Mouse (Mus musculus): Measurements from ENCODE around the gene Ttyh3. TPM values are rescaled to one million over a fixed set of nuclear protein-coding genes. Genes with fewer than 3 reads are reported as not detected.
"Not testable (repeated sequence)": the region's sequence is repeated elsewhere in the genome, so short reads cannot be mapped to it uniquely, and the experiment has no call there.

The Ttyh3 gene
- total and polyA plus RNA-seq, 3 experiments = 5.9 to 35.7 TPM; not detected in 1

- no peak overlapping the region for H3K27ac ChIP-seq (ENCODE audit: control insufficient read depth, low read depth, low read length)
- H3K27me3 ChIP-seq (ENCODE audit: control insufficient read depth in 1 of 2, insufficient read depth in 2 of 2, low read length in 2 of 2) = no peaks in the 10 kb centered on the region
- no peaks in the 10 kb centered on the region; a peak in 1 of 4 replicates for H3K36me3 ChIP-seq (ENCODE audit: control insufficient read depth in 1 of 2, insufficient read depth in 2 of 2, low read length in 2 of 2)
- H3K9me3 ChIP-seq (replicated peaks; ENCODE audit: insufficient read depth, low read length) = no peaks in the 10 kb centered on the region
- TF ChIP-seq MAZ (IDR thresholded peaks at IDR 0.05; ENCODE audit: low read depth, low read length) (no peak), ZKSCAN1 (IDR thresholded peaks at IDR 0.05; ENCODE audit: low read depth, low read length) (no peak), MAFK (IDR thresholded peaks at IDR 0.05; ENCODE audit: borderline replicate concordance, low read depth, low read length) (no peak), POLR2AphosphoS5 (IDR thresholded peaks at IDR 0.05; ENCODE audit: borderline replicate concordance, low read depth, low read length) (no peak), CTCF (IDR thresholded peaks at IDR 0.05 in 2 of 3, conservative IDR thresholded peaks at IDR 0.05 in 1 of 3; ENCODE audit: control insufficient read depth in 1 of 3, insufficient read depth in 1 of 3, low read depth in 2 of 3, low read length in 3 of 3, poor library complexity in 1 of 3, severe bottlenecking in 1 of 3) (no peak)
- no peaks in the 10 kb centered on the region for H3K79me2 ChIP-seq (ENCODE audit: control insufficient read depth, insufficient read depth, low read length, poor library complexity)
- H3K9ac ChIP-seq (ENCODE audit: control insufficient read depth, low read depth, low read length, poor library complexity, severe bottlenecking) = no peak overlapping the region
- H3K4me3 ChIP-seq (ENCODE audit: control insufficient read depth in 1 of 2, insufficient read depth in 1 of 2, low read depth in 2 of 2, low read length in 2 of 2) = no peak overlapping the region
- no peaks in the 10 kb centered on the region for H3K4me1 ChIP-seq (ENCODE audit: control insufficient read depth in 1 of 2, insufficient read depth in 2 of 2, low read length in 2 of 2)
- DNase-seq (ENCODE audit: low read depth, low spot score) = no peak
Measured at GRCm38 (mm10) chr5:140675079-140675478, 26.2 kb upstream of the Ttyh3 start.

DNA sequence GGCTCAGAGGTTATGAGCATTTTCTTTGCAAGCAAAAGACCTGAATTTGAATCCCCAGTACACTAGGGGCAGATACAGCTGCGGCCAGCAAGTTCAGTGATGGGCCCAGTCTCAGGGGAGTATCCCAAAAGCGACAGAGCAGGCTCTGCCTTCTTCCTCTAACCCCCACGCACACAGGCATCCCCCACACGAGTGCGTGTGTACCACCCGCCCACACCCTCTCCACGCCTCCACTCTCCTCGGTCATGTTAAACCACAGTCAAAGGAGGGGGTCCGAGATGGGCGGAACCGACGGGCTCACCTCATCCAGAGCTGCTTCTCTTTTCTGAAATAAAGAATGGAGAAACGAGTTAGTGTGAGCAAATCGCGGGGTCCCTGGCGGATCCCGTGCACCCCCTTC, 25.2 kb upstream of the Ttyh3 start:
- Histone ChIP-seq H3K9ac (ENCODE audit: control insufficient read depth, low read depth, low read length, poor library complexity, severe bottlenecking) (no peak overlapping the region), H3K27me3 (ENCODE audit: control insufficient read depth in 1 of 2, insufficient read depth in 2 of 2, low read length in 2 of 2) (no peaks in the 10 kb centered on the region), H3K27ac (ENCODE audit: control insufficient read depth, low read depth, low read length) (no peak overlapping the region), H3K9me3 (replicated peaks; ENCODE audit: insufficient read depth, low read length) (no peaks in the 10 kb centered on the region), H3K36me3 (ENCODE audit: control insufficient read depth in 1 of 2, insufficient read depth in 2 of 2, low read length in 2 of 2) (no peaks in the 10 kb centered on the region; a peak in 1 of 4 replicates), H3K79me2 (ENCODE audit: control insufficient read depth, insufficient read depth, low read length, poor library complexity) (no peaks in the 10 kb centered on the region), H3K4me1 (ENCODE audit: control insufficient read depth in 1 of 2, insufficient read depth in 2 of 2, low read length in 2 of 2) (no peaks in the 10 kb centered on the region), H3K4me3 (ENCODE audit: control insufficient read depth in 1 of 2, insufficient read depth in 1 of 2, low read depth in 2 of 2, low read length in 2 of 2) (no peak overlapping the region)
- DNase-seq (ENCODE audit: low read depth, low spot score) = no peak
- TF ChIP-seq EP300 (IDR thresholded peaks at IDR 0.05; ENCODE audit: low read depth in 1 of 2, low read length in 2 of 2) (no peak), KAT2A (conservative IDR thresholded peaks at IDR 0.05; ENCODE audit: low read depth, low read length) (no peak), MAFK (IDR thresholded peaks at IDR 0.05; ENCODE audit: borderline replicate concordance, low read depth, low read length) (no peak), TBP (IDR thresholded peaks at IDR 0.05; ENCODE audit: low read depth, low read length) (no peak), ELF1 (IDR thresholded peaks at IDR 0.05; ENCODE audit: low read depth, low read length) (no peak), POLR2A (IDR thresholded peaks at IDR 0.05; ENCODE audit: control insufficient read depth in 1 of 2, insufficient read depth in 1 of 2, low read depth in 1 of 2, low read length in 2 of 2, poor library complexity in 1 of 2) (no peak), GATA1 (IDR thresholded peaks at IDR 0.05; ENCODE audit: low read depth, low read length) (no peak), ZC3H11A (IDR thresholded peaks at IDR 0.05; ENCODE audit: low read depth, low read length) (no peak), MEF2A (IDR thresholded peaks at IDR 0.05; ENCODE audit: extremely low read depth, insufficient replicate concordance, low read depth, low read length, poor library complexity, severe bottlenecking) (no peak), MXI1 (IDR thresholded peaks at IDR 0.05; ENCODE audit: low read depth, low read length) (no peak), TAL1 (IDR thresholded peaks at IDR 0.05; ENCODE audit: low read length) (no peak), RAD21 (IDR thresholded peaks at IDR 0.05; ENCODE audit: low read depth, low read length) (no peak), SIN3A (IDR thresholded peaks at IDR 0.05; ENCODE audit: low read length) (no peak), RCOR1 (IDR thresholded peaks at IDR 0.05; ENCODE audit: low read depth, low read length) (no peak), UBTF (IDR thresholded peaks at IDR 0.05; ENCODE audit: borderline replicate concordance, insufficient read depth, low read depth, low read length) (no peak), ZKSCAN1 (IDR thresholded peaks at IDR 0.05; ENCODE audit: low read depth, low read length) (no peak)

DNA sequence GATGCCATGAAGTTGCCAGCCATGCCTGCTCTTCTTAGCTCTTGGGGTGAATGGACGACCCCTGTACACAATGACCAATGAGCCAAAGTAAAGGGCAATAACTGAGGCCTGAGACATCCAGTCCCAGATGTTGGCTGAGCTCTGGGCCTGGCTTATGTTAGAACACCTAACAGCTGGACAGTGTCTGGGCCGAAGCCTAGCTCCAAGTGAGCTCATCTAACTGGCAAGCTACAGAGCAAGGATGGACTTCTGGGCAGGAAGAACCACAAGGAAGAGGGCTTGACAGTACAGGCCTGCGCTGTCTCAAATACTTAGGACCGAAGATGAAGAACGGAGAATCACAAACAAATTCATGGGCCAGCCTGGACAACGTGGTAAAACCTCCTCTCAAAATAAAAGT, 23.8 kb upstream of the Ttyh3 start:
- H3K4me3 ChIP-seq (ENCODE audit: control insufficient read depth in 1 of 2, insufficient read depth in 1 of 2, low read depth in 2 of 2, low read length in 2 of 2); H3K27me3 ChIP-seq (ENCODE audit: control insufficient read depth in 1 of 2, insufficient read depth in 2 of 2, low read length in 2 of 2); H3K79me2 ChIP-seq (ENCODE audit: control insufficient read depth, insufficient read depth, low read length, poor library complexity); DNase-seq (ENCODE audit: low read depth, low spot score); H3K4me1 ChIP-seq (ENCODE audit: control insufficient read depth in 1 of 2, insufficient read depth in 2 of 2, low read length in 2 of 2); H3K36me3 ChIP-seq (ENCODE audit: control insufficient read depth in 1 of 2, insufficient read depth in 2 of 2, low read length in 2 of 2); H3K9me3 ChIP-seq (replicated peaks; ENCODE audit: insufficient read depth, low read length); H3K9ac ChIP-seq (ENCODE audit: control insufficient read depth, low read depth, low read length, poor library complexity, severe bottlenecking); H3K27ac ChIP-seq (ENCODE audit: control insufficient read depth, low read depth, low read length): not testable (repeated sequence)
